Mouse (Mus musculus) induced T-regulatory cell, adult 2 months (primary cell): Measurements from ENCODE around the gene Cfap36.
A peak's percentile ranks its signal among the peaks of the same experiment; 100 is the strongest.

Source experiments
- DNase-seq: peaks from one replicate; pipeline ENCODE4 v3.0.0-alpha.2; 2012; ENCODE audit warnings: low read depth

The Cfap36 gene

GRCm38 (mm10) chr11:29246883-29247650 lies at the start of gene Cfap36:
Gene Cfap36, minus strand, starts transcription at chr11:29247409.
- DNase-seq, result peak; percentile 97

- DNase-seq, result no peak
These were observed 40.1 kb upstream of the Cfap36 start for GRCm38 (mm10) chr11:29287305-29287704.

- DNase-seq, result no peak
These were observed 38.8 kb upstream of the Cfap36 start for GRCm38 (mm10) chr11:29286040-29286439.

GRCm38 (mm10) chr11:29274758-29275157 lies 27.5 kb upstream of the Cfap36 start:
- DNase-seq, result no peak

GRCm38 (mm10) chr11:29267824-29268223 lies 20.6 kb upstream of the Cfap36 start:
- DNase-seq, result peak; percentile 13

GRCm38 (mm10) chr11:29254643-29255042 lies 7.4 kb upstream of the Cfap36 start:
- DNase-seq, result no peak

- no peak for DNase-seq
These were observed 1.2 kb upstream of the Cfap36 start for GRCm38 (mm10) chr11:29248386-29248785.

- DNase-seq, result no peak
These were observed 516 bp upstream of the Cfap36 start for GRCm38 (mm10) chr11:29247725-29248124.

GRCm38 (mm10) chr11:29245988-29246387 lies 1.2 kb downstream of the Cfap36 start:
- DNase-seq, result peak; percentile 9

GRCm38 (mm10) chr11:29241961-29242360 lies 5.2 kb downstream of the Cfap36 start:
- no peak for DNase-seq

- no peak for DNase-seq
These were observed 7.9 kb downstream of the Cfap36 start for GRCm38 (mm10) chr11:29239353-29239752.

- DNase-seq, result no peak
These were observed 8.7 kb downstream of the Cfap36 start for GRCm38 (mm10) chr11:29238551-29238950.

GRCm38 (mm10) chr11:29238047-29238446 lies 9.2 kb downstream of the Cfap36 start:
- DNase-seq, result no peak

GRCm38 (mm10) chr11:29237364-29237763 lies 9.8 kb downstream of the Cfap36 start:
- DNase-seq, result no peak

- no peak for DNase-seq
These were observed 13.6 kb downstream of the Cfap36 start for GRCm38 (mm10) chr11:29233569-29233968.

- no peak for DNase-seq
These were observed 18.3 kb downstream of the Cfap36 start for GRCm38 (mm10) chr11:29228957-29229356.

GRCm38 (mm10) chr11:29224754-29225153 lies 22.5 kb downstream of the Cfap36 start:
- no peak for DNase-seq

- no peak for DNase-seq
These were observed 24.9 kb downstream of the Cfap36 start for GRCm38 (mm10) chr11:29222310-29222709.

GRCm38 (mm10) chr11:29219055-29219454 lies 28.2 kb downstream of the Cfap36 start:
- no peak for DNase-seq

- no peak for DNase-seq
These were observed 31.0 kb downstream of the Cfap36 start for GRCm38 (mm10) chr11:29216196-29216595.

GRCm38 (mm10) chr11:29209774-29210173 lies 37.4 kb downstream of the Cfap36 start:
- no peak for DNase-seq

GRCm38 (mm10) chr11:29203653-29204052 lies 43.6 kb downstream of the Cfap36 start:
- DNase-seq, result peak; percentile 14

- no peak for DNase-seq
These were observed 58.2 kb downstream of the Cfap36 start for GRCm38 (mm10) chr11:29188981-29189380.

GRCm38 (mm10) chr11:29181751-29182150 lies 65.5 kb downstream of the Cfap36 start:
- DNase-seq, result no peak
